Mouse (Mus musculus) kidney, embryonic 16.5 days (tissue): ENCODE measurements around the gene B3galt5. TPM values are rescaled to one million over a fixed set of nuclear protein-coding genes. Genes with fewer than 3 reads are reported as not detected.

ENCODE experiments used
- ATAC-seq: fragments of 200-750 bp; cut with Nextera tagmentation; 2 replicates; pipeline ENCODE4 v1.8.0; 2017; ENCODE audit warnings: moderate TSS enrichment; ENCODE audit not compliant: low FRiP score, low TSS enrichment
- H3K27ac ChIP-seq: fragments of 300-500 bp; sonication (generic); 2 replicates; pipeline ENCODE4 v1.5.1; 2014; ENCODE audit warnings: low read length
- H3K27me3 ChIP-seq: fragments of 300-500 bp; sonication (generic); 2 replicates; pipeline ENCODE4 v1.6.1; 2014; ENCODE audit warnings: low read length, control low read depth, mixed read lengths; ENCODE audit not compliant: insufficient read depth
- H3K36me3 ChIP-seq: fragments of 300-500 bp; sonication (generic); 2 replicates; pipeline ENCODE4 v1.6.1; 2014; ENCODE audit warnings: low read length, control low read depth, mixed read lengths; ENCODE audit not compliant: insufficient read depth
- H3K4me1 ChIP-seq: fragments of 300-500 bp; sonication (generic); 2 replicates; pipeline ENCODE4 v1.6.1; 2014; ENCODE audit warnings: low read length, control low read depth, mixed read lengths; ENCODE audit not compliant: insufficient read depth
- H3K4me2 ChIP-seq: fragments of 300-500 bp; sonication (generic); replicated peaks from 2 replicates; pipeline ENCODE4 v1.6.1; 2014; ENCODE audit warnings: low read depth, low read length
- H3K4me3 ChIP-seq: fragments of 300-500 bp; sonication (generic); 2 replicates; pipeline ENCODE4 v1.5.1; 2014; ENCODE audit warnings: mild to moderate bottlenecking, low read length
- H3K9ac ChIP-seq: fragments of 300-500 bp; sonication (generic); replicated peaks from 2 replicates; pipeline ENCODE4 v1.6.1; 2014; ENCODE audit warnings: low read length
- H3K9me3 ChIP-seq: fragments of 300-500 bp; sonication (generic); 2 replicates; pipeline ENCODE4 v1.6.1; 2016; ENCODE audit warnings: low read length, control low read depth
- WGBS: fragments of 180-500 bp; shearing (Covaris S2); extraction: QIAGEN DNeasy Blood & Tissue Kit; methylation state at CpG from one replicate; pipeline ENCODE4 v1.1.7; 2014; 5-methylcytosine and 5-hydroxymethylcytosine counted together
- polyA plus RNA-seq: library from polyadenylated mRNA; unstranded; fragments of >200 nt; fragmentation: Nextera tagmentation; extraction: Ambion mirVana; gene quantifications from 2 replicates; pipeline ENCODE4 v1.2.1, GENCODE M21; 2015

B3galt5 gene
- polyA plus RNA-seq, 1 experiment from 2014 or later: 3.8 TPM

- WGBS: 32% methylated on average over 6 of the region's 6 CpGs
- H3K9me3 ChIP-seq: no peaks in the 10 kb centered on the region
- H3K9ac ChIP-seq: no peak overlapping the region
- H3K4me2 ChIP-seq: 0 out of 2 replicates have a peak overlapping the region, but pooled peaks have one; percentile 15
- no peaks in the 10 kb centered on the region for H3K27me3 ChIP-seq
- peak; percentile 71 for ATAC-seq
- no peak overlapping the region for H3K27ac ChIP-seq
- H3K4me1 ChIP-seq: no peaks in the 10 kb centered on the region
- H3K36me3 ChIP-seq: no peaks in the 10 kb centered on the region
- no peak overlapping the region for H3K4me3 ChIP-seq
Observed at GRCm38 (mm10) chr16:96353996-96354395, 118.4 kb downstream of the B3galt5 start.

GRCm38 (mm10) chr16:96357903-96358302 is 122.3 kb downstream of the B3galt5 start:
- 12% methylated on average over 10 of the region's 10 CpGs for WGBS
- H3K9me3 ChIP-seq: no peaks in the 10 kb centered on the region
- H3K4me1 ChIP-seq: peaks cover 25% of the 10 kb centered on the region
- H3K27me3 ChIP-seq: no peaks in the 10 kb centered on the region
- peak overlapping the region; percentile 56 for H3K4me2 ChIP-seq
- no peaks in the 10 kb centered on the region for H3K36me3 ChIP-seq
- no peak overlapping the region for H3K9ac ChIP-seq
- peak overlapping the region; percentile 44 for H3K4me3 ChIP-seq
- ATAC-seq: no peak
- no peak overlapping the region for H3K27ac ChIP-seq

- peak overlapping the region; percentile 44 for H3K4me3 ChIP-seq
- peak; percentile 83 for ATAC-seq
- H3K9ac ChIP-seq: peak overlapping the region; percentile 43
- H3K27ac ChIP-seq: peak overlapping the region; percentile 92
- peaks cover 45% of the 10 kb centered on the region for H3K4me1 ChIP-seq
- peak overlapping the region; percentile 54 for H3K4me2 ChIP-seq
- 53% methylated on average over 22 of the region's 22 CpGs for WGBS
- H3K36me3 ChIP-seq: no peaks in the 10 kb centered on the region
- H3K27me3 ChIP-seq: no peaks in the 10 kb centered on the region
- H3K9me3 ChIP-seq: no peaks in the 10 kb centered on the region
Observed at GRCm38 (mm10) chr16:96361305-96362124, 125.9 kb downstream of the B3galt5 start.

DNA sequence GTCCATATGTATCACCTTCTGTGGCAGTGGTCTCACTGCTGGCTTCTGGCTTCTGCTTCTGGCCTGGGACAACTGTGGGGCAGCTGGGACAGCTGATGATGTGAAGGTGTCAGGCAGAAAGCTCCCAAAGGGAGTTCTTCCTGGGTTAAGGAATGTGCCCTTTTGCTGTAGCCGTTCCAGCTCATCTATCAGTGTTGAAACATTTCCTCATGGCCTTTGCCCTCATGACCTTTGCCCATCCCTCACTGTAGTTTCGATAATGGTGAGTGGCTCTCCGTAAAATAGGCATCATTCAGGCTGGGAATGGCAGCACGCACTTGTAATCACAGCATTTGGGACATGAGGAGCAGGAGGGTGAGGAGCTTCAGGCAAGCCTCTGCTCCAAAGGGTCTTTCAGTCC is 127.3 kb downstream of the B3galt5 start:
- peak overlapping the region; percentile 92 for H3K27ac ChIP-seq
- no peaks in the 10 kb centered on the region for H3K36me3 ChIP-seq
- H3K27me3 ChIP-seq: no peaks in the 10 kb centered on the region
- H3K4me3 ChIP-seq: peak overlapping the region; percentile 44; the same call in 1 of the 2 replicates
- 17% methylated on average over 4 of the region's 4 CpGs for WGBS
- no peaks in the 10 kb centered on the region for H3K9me3 ChIP-seq
- H3K9ac ChIP-seq: no peak overlapping the region
- peak overlapping the region; percentile 54 for H3K4me2 ChIP-seq
- ATAC-seq: peak; percentile 20; the same call in 1 of the 2 replicates
- H3K4me1 ChIP-seq: peaks cover 45% of the 10 kb centered on the region

DNA sequence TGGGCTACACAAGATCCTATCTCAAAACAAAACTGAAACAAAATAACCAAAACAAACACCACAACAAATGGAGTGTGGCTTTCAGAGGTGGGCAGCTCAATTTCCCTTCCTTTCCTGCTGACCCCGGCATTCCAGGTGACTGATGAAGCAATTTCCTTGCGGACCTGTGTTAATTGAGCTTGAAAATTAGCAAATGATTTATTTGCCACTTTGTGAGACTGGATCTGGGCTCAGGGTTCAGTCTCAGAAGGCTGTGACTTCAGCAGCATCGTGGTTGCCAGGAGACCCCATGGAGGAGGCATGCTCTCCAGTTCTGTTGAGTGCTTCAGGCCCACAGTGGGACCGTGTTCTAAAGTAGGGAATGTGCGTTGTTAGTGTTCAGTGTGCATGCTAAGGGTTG is 127.7 kb downstream of the B3galt5 start:
- 14% methylated on average over 5 of the region's 5 CpGs for WGBS
- Histone ChIP-seq H3K4me2 (peak overlapping the region; percentile 54), H3K9me3 (no peaks in the 10 kb centered on the region), H3K27ac (peak overlapping the region; percentile 92), H3K9ac (0 out of 2 replicates have a peak overlapping the region, but pooled peaks have one; percentile 45), H3K36me3 (no peaks in the 10 kb centered on the region), H3K4me1 (peaks cover 45% of the 10 kb centered on the region), H3K4me3 (no peak overlapping the region; the same call in 1 of the 2 replicates), H3K27me3 (no peaks in the 10 kb centered on the region)
- ATAC-seq: peak; percentile 89

GRCm38 (mm10) chr16:96364870-96365269 is 129.3 kb downstream of the B3galt5 start:
- Histone ChIP-seq H3K27ac (peak overlapping the region; percentile 62), H3K4me3 (no peak overlapping the region), H3K4me2 (no peak overlapping the region), H3K27me3 (no peaks in the 10 kb centered on the region), H3K9ac (no peak overlapping the region), H3K36me3 (no peaks in the 10 kb centered on the region), H3K9me3 (no peaks in the 10 kb centered on the region), H3K4me1 (peaks cover 45% of the 10 kb centered on the region)
- WGBS: 55% methylated on average over 11 of the region's 11 CpGs
- no peak for ATAC-seq

Other genes with a start within 250 kb of the B3galt5 start
- 73.3 and 88.6 TPM in 2 replicates for gene Psmg1, start 244.8 kb upstream of the B3galt5 start, polyA plus RNA-seq
- gene Brwd1, start 153.3 kb upstream of the B3galt5 start, polyA plus RNA-seq: 74.5 and 85.6 TPM in 2 replicates
- gene Hmgn1, start 108.1 kb upstream of the B3galt5 start, polyA plus RNA-seq: 609 and 649 TPM in 2 replicates
- gene Wrb, start 90.4 kb upstream of the B3galt5 start, polyA plus RNA-seq: 70.1 and 75.2 TPM in 2 replicates
- 0.94 and 1.0 TPM in 2 replicates for gene Lca5l, start 43.5 kb upstream of the B3galt5 start, polyA plus RNA-seq
- 5.3 and 9.4 TPM in 2 replicates for gene Sh3bgr, start 35.4 kb upstream of the B3galt5 start, polyA plus RNA-seq
- 0.64 and 0.78 TPM in 2 replicates for gene Itgb2l, start 207.8 kb downstream of the B3galt5 start, polyA plus RNA-seq
- 73.3 and 83.8 TPM in 2 replicates for gene Pcp4, start 231.8 kb downstream of the B3galt5 start, polyA plus RNA-seq